Comparison of ENCODE assay signal across 20 mouse cellular contexts in genomic region chr3:146264146-146264545, GRCm38 (mm10).
"Had no signal": no experiment of that assay in that cellular context is flagged by ENCODE, and none has a peak within 500 bp of the region (broad histone marks: within the 10 kb centered on the region; RNA-seq: fewer than 3 reads in every experiment).

No protein-coding gene starts in this region.

- H3K4me2 ChIP-seq: hindbrain, embryonic 15.5 days; liver, embryonic 12.5 days; liver, embryonic 15.5 days; lung, embryonic 15.5 days; midbrain, embryonic 13.5 days; neural tube, embryonic 13.5 days; stomach, embryonic 15.5 days had no signal

- H3K9ac ChIP-seq: hindbrain, embryonic 15.5 days; liver, embryonic 12.5 days; liver, embryonic 15.5 days; lung, embryonic 15.5 days; midbrain, embryonic 13.5 days; neural tube, embryonic 13.5 days; stomach, embryonic 15.5 days had no signal

- H3K9me3 ChIP-seq: hindbrain, embryonic 15.5 days; liver, embryonic 12.5 days; liver, embryonic 15.5 days; lung, embryonic 15.5 days; megakaryocyte, embryonic 14.5 days; midbrain, embryonic 10.5 days; midbrain, embryonic 13.5 days; neural tube, embryonic 13.5 days; stomach, embryonic 15.5 days had no signal

- ATAC-seq: liver, embryonic 12.5 days; midbrain, embryonic 13.5 days; midbrain, embryonic 16.5 days had no signal

- H3K27me3 ChIP-seq: hindbrain, embryonic 15.5 days; liver, embryonic 12.5 days; liver, embryonic 15.5 days; lung, embryonic 15.5 days; midbrain, embryonic 13.5 days; neural tube, embryonic 13.5 days; stomach, embryonic 15.5 days had no signal

- H3K36me3 ChIP-seq: hindbrain, embryonic 15.5 days; liver, embryonic 12.5 days; liver, embryonic 15.5 days; lung, embryonic 15.5 days; midbrain, embryonic 10.5 days; midbrain, embryonic 13.5 days; neural tube, embryonic 13.5 days; stomach, embryonic 15.5 days had no signal

- H3K4me3 ChIP-seq: hindbrain, embryonic 15.5 days; layer of hippocampus, adult 2 months; liver, embryonic 12.5 days; liver, embryonic 15.5 days; lung, embryonic 15.5 days; megakaryocyte, embryonic 14.5 days; midbrain, embryonic 10.5 days; midbrain, embryonic 13.5 days; myocyte; neural tube, embryonic 13.5 days; stomach, embryonic 15.5 days had no signal

- DNase-seq: layer of hippocampus, adult 9-11 months; lung, adult 18-20 months; lung, postnatal 10 days; lung, postnatal 36 days; retina, postnatal 1 day; right cerebral cortex, postnatal 25 days; spleen, adult 18-20 months; thymus, postnatal 25 days had no signal

- H3K27ac ChIP-seq: hindbrain, embryonic 15.5 days; layer of hippocampus, adult 2 months; liver, embryonic 12.5 days; liver, embryonic 15.5 days; lung, embryonic 15.5 days; midbrain, embryonic 10.5 days; midbrain, embryonic 13.5 days; neural tube, embryonic 13.5 days; stomach, embryonic 15.5 days had no signal

- H3K4me1 ChIP-seq: hindbrain, embryonic 15.5 days; liver, embryonic 12.5 days; liver, embryonic 15.5 days; megakaryocyte, embryonic 14.5 days; midbrain, embryonic 13.5 days; neural tube, embryonic 13.5 days; stomach, embryonic 15.5 days had no signal
